Mouse (Mus musculus): ENCODE data around the gene Hoxd3. TPM values are rescaled to one million over a fixed set of nuclear protein-coding genes. Genes with fewer than 3 reads are reported as not detected.

Hoxd3 gene
- polyA plus RNA-seq, 1 experiment from 2014 or later, result 3.3 TPM

DNA sequence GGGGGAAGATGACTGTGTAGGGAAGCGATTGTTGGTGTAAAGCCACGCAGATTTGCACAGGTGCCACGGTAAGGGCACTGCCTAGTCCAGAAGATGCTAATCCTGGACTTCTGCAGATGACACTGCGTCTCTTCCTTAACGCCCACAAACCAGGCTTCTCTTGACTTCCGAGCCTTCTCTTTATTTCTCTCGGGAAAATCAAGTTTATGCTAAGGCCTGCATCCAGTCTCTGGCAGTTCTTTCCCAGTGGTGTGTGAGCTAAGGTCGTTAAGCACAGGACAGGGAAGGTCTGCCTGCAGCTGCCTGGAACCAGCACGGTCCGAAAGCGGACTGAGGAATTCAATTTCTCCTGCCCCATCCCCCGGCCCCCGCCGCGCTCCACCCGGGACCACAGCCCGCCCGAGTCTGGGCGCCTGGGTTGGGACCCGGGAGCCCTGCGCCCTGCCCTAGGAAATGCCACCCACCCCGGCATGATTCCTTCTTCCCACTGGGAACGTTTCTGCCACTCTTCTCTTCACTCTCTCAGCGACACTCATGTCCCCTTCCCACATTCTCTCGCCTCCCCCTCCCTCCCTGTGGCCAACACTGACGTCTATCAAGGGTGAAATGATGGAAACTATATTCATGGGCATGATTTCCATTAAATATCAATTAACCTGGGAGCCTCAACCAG lies 7.9 kb upstream of the Hoxd3 start:
- 2% methylated on average over 26 of the region's 26 CpGs for WGBS
- Histone ChIP-seq H3K4me2 (no peak overlapping the region), H3K4me1 (peaks cover 10% of the 10 kb centered on the region), H3K27me3 (peaks cover 99% of the 10 kb centered on the region), H3K36me3 (no peaks in the 10 kb centered on the region), H3K4me3 (no peak overlapping the region), H3K9me3 (no peaks in the 10 kb centered on the region), H3K9ac (no peak overlapping the region), H3K27ac (no peak overlapping the region)
- ATAC-seq (ENCODE audit: insufficient number of reproducible peaks, insufficient read depth, low FRiP score, low TSS enrichment, low read depth), result no peak

DNA sequence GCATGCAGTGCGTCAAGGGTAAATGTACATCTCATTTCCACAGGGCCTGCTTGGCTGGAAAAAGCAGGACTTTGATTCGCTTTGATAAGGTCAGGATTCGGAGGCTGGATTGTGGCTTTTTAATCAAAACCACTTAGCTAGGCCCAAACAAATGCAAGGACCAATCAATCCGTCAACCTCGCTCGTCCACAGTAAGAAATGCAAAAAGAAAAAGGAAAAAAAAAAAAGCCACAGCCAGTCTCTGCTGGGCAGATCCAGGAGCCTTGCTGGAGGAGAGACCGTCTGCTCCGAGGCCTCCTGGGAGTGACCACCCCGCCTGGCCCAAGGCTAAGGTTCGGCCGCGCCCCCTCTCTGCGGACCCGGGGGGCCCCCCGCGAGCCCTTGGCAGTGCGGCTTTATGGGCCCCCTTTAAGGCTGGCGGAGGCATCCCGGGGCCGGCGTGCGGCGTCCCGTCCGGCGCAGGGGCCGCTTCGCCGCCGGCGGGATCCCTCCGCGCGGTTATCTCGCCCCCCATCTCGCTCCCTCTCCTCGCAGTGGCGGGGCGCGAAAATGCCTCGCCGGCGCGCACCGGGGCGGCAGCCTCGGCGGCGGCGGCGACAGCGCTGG lies 7.2 kb upstream of the Hoxd3 start, which contains the start of gene Hoxd8:
Gene Hoxd8, plus strand, starts transcription at position 223 of the 606 bp plus-strand sequence.
- Histone ChIP-seq H3K36me3 (no peaks in the 10 kb centered on the region), H3K4me3 (peak within 1 kb of the TSS; percentile 48), H3K9me3 (no peaks in the 10 kb centered on the region), H3K4me2 (peak within 1 kb of the TSS; percentile 75), H3K4me1 (peaks cover 10% of the 10 kb centered on the region), H3K27me3 (peaks cover 99% of the 10 kb centered on the region), H3K27ac (no peak within 1 kb of the TSS; the same call in 1 of the 2 replicates), H3K9ac (peak within 1 kb of the TSS; percentile 60)
- WGBS, result under 1% methylated on average over 40 of the region's 52 CpGs
- ATAC-seq (ENCODE audit: insufficient number of reproducible peaks, insufficient read depth, low FRiP score, low TSS enrichment, low read depth), result no peak

GRCm38 (mm10) chr2:74704999-74705466 lies 6.7 kb upstream of the Hoxd3 start:
- peak overlapping the region; percentile 48 for H3K4me3 ChIP-seq
- peak overlapping the region; percentile 60 for H3K9ac ChIP-seq
- H3K4me1 ChIP-seq, result peaks cover 10% of the 10 kb centered on the region
- no peak overlapping the region; the same call in 1 of the 2 replicates for H3K27ac ChIP-seq
- peak overlapping the region; percentile 75 for H3K4me2 ChIP-seq
- peaks cover 99% of the 10 kb centered on the region for H3K27me3 ChIP-seq
- H3K9me3 ChIP-seq, result no peaks in the 10 kb centered on the region
- under 1% methylated on average over 53 of the region's 66 CpGs for WGBS
- H3K36me3 ChIP-seq, result no peaks in the 10 kb centered on the region
- no peak for ATAC-seq (ENCODE audit: insufficient number of reproducible peaks, insufficient read depth, low FRiP score, low TSS enrichment, low read depth)

- Histone ChIP-seq H3K4me3 (peak overlapping the region; percentile 48), H3K9ac (peak overlapping the region; percentile 60)
- WGBS, result under 1% methylated on average over 78 of the region's 85 CpGs
Measured at GRCm38 (mm10) chr2:74705467-74706089, 6.1 kb upstream of the Hoxd3 start.

DNA sequence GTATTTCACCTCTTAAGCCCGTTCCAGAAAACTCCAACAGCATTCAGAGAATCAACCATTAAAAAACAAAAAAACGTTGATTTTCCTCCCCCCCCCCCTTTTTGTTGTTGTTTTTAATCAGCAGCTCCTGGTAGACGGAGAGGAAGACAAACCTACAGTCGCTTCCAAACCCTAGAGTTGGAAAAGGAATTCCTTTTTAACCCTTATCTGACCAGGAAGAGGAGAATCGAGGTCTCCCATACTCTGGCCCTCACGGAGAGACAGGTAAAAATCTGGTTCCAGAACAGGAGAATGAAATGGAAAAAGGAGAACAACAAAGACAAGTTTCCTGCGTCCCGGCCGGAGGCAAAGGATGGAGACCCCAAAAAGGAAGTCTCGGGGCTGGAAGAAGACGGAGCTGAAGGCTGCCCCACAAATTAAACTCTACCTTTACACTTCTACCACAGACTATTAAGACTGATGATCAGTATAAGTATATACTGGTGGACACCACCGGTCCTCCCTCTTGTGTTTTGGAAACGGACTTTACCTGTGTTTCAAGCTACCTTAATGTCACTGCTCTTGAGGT lies 5.2 kb upstream of the Hoxd3 start:
- peaks cover 99% of the 10 kb centered on the region for H3K27me3 ChIP-seq
- no peak overlapping the region for H3K4me2 ChIP-seq
- ATAC-seq (ENCODE audit: insufficient number of reproducible peaks, insufficient read depth, low FRiP score, low TSS enrichment, low read depth), result no peak
- no peak overlapping the region for H3K4me3 ChIP-seq
- H3K9me3 ChIP-seq, result no peaks in the 10 kb centered on the region
- no peak overlapping the region for H3K27ac ChIP-seq
- no peaks in the 10 kb centered on the region for H3K36me3 ChIP-seq
- 4% methylated on average over 13 of the region's 13 CpGs for WGBS
- no peak overlapping the region for H3K9ac ChIP-seq
- H3K4me1 ChIP-seq, result peaks cover 10% of the 10 kb centered on the region

More at GRCm38 (mm10) chr2:74705467-74706089, 6.1 kb upstream of the Hoxd3 start:
- Histone ChIP-seq H3K4me2 (peak overlapping the region; percentile 75), H3K27me3 (peaks cover 99% of the 10 kb centered on the region), H3K36me3 (no peaks in the 10 kb centered on the region), H3K4me1 (peaks cover 10% of the 10 kb centered on the region), H3K27ac (no peak overlapping the region), H3K9me3 (no peaks in the 10 kb centered on the region)
- no peak for ATAC-seq (ENCODE audit: insufficient number of reproducible peaks, insufficient read depth, low FRiP score, low TSS enrichment, low read depth)

DNA sequence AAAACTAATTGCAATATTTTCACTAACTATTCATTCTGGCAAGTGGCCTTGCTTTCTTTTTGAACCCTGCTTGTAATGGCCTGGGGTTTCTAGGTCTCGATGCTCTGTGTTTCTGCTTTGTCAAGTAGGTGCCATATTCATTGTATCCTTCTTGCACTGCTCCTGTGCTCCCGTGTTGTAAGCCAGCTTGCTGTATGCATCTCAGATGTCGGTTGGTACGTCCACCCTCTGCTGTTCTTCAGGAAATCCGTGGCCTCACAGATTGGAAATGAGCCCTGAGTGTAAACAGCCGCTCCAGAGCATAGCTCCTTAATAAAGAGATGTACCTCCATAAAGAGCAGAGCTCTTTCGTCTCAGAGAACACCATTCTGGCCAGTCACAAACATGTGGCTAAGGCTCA lies 4.1 kb upstream of the Hoxd3 start:
- Histone ChIP-seq H3K27ac (no peak overlapping the region), H3K4me2 (no peak overlapping the region), H3K4me1 (peaks cover 17% of the 10 kb centered on the region), H3K4me3 (no peak overlapping the region), H3K36me3 (no peaks in the 10 kb centered on the region), H3K27me3 (peaks cover 99% of the 10 kb centered on the region), H3K9me3 (no peaks in the 10 kb centered on the region), H3K9ac (no peak overlapping the region)
- 9% methylated on average over 7 of the region's 7 CpGs for WGBS
- ATAC-seq (ENCODE audit: insufficient number of reproducible peaks, insufficient read depth, low FRiP score, low TSS enrichment, low read depth), result no peak

GRCm38 (mm10) chr2:74708676-74709075 lies 3.1 kb upstream of the Hoxd3 start:
- peaks cover 99% of the 10 kb centered on the region for H3K27me3 ChIP-seq
- 6% methylated on average over 4 of the region's 4 CpGs for WGBS
- no peak overlapping the region for H3K27ac ChIP-seq
- H3K4me1 ChIP-seq, result peaks cover 17% of the 10 kb centered on the region
- H3K9ac ChIP-seq, result no peak overlapping the region
- ATAC-seq (ENCODE audit: insufficient number of reproducible peaks, insufficient read depth, low FRiP score, low TSS enrichment, low read depth), result no peak
- H3K4me3 ChIP-seq, result no peak overlapping the region
- H3K4me2 ChIP-seq, result no peak overlapping the region
- no peaks in the 10 kb centered on the region for H3K36me3 ChIP-seq
- no peaks in the 10 kb centered on the region for H3K9me3 ChIP-seq

DNA sequence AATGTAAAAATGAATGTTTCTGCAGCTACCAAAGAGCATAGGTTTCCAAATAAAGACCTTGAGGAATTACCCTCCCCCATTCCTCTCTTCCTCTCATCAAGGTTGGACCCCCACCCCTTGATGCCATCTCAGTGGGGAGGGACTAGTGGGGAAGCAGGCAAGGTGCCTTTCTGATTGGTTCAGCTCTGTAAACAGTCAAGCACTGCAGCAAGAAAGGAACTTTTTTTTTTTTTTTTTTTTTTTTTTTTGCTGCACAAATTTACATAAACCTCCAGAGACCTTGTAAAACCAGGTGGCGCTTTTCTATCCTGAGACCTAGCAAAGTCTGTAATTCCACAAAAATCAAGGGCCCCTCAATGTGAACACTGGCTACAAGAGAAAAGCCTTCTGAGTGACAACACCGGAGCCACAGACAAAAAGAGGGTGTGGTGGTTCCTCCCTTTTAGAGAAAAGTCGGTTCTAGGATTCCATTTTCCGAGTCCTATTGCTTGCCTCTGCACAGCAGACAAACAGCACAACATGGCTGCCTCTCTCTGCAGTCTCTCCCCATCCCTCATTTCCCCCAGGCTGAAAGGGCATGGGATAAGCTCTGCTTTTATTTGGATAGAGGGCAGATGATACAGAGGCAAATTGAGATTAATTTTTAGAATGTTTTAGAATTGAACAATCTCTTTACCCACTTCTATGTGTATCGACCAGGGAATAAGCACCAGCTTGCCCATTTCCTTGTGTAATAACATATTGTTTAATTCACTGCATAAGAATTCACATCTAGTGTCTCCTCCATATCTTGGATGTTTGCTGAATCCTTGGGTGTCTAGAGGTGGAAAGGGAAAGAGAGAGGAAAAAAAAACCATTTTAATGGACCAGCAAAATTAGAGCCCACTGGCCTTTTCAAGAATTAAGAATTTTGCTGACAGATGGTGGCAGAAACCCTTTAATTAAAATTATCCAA lies 2.0 kb upstream of the Hoxd3 start:
- Histone ChIP-seq H3K4me2 (no peak overlapping the region), H3K36me3 (no peaks in the 10 kb centered on the region), H3K27ac (no peak overlapping the region), H3K9ac (no peak overlapping the region), H3K4me1 (peaks cover 14% of the 10 kb centered on the region), H3K4me3 (no peak overlapping the region), H3K27me3 (peaks cover 99% of the 10 kb centered on the region), H3K9me3 (no peaks in the 10 kb centered on the region)
- no peak for ATAC-seq (ENCODE audit: insufficient number of reproducible peaks, insufficient read depth, low FRiP score, low TSS enrichment, low read depth)
- 5% methylated on average over 5 of the region's 5 CpGs for WGBS

GRCm38 (mm10) chr2:74710929-74711543 lies 691 bp upstream of the Hoxd3 start:
- under 1% methylated on average over 16 of the region's 16 CpGs for WGBS
- Histone ChIP-seq H3K27me3 (peaks cover 99% of the 10 kb centered on the region), H3K9me3 (no peaks in the 10 kb centered on the region), H3K27ac (no peak overlapping the region), H3K36me3 (no peaks in the 10 kb centered on the region), H3K4me1 (peaks cover 16% of the 10 kb centered on the region), H3K4me3 (no peak overlapping the region), H3K9ac (no peak overlapping the region), H3K4me2 (no peak overlapping the region)
- ATAC-seq (ENCODE audit: insufficient number of reproducible peaks, insufficient read depth, low FRiP score, low TSS enrichment, low read depth), result no peak

- no peaks in the 10 kb centered on the region for H3K9me3 ChIP-seq
- H3K4me2 ChIP-seq, result no peak overlapping the region
- no peak overlapping the region for H3K27ac ChIP-seq
- no peak overlapping the region for H3K4me3 ChIP-seq
- peaks cover 19% of the 10 kb centered on the region for H3K4me1 ChIP-seq
- H3K36me3 ChIP-seq, result no peaks in the 10 kb centered on the region
- no peak overlapping the region for H3K9ac ChIP-seq
- H3K27me3 ChIP-seq, result peaks cover 100% of the 10 kb centered on the region
- no peak for ATAC-seq (ENCODE audit: insufficient number of reproducible peaks, insufficient read depth, low FRiP score, low TSS enrichment, low read depth)
- WGBS, result 4% methylated on average over 19 of the region's 19 CpGs
Measured at GRCm38 (mm10) chr2:74713239-74714150, 1.8 kb downstream of the Hoxd3 start.

All from embryonic facial prominence, embryonic 13.5 days (tissue).